Mouse (Mus musculus): ENCODE measurements around the gene Noxred1. TPM values are rescaled to one million over a fixed set of nuclear protein-coding genes. Genes with fewer than 3 reads are reported as not detected.

Noxred1 gene
- total and polyA plus RNA-seq, 3 experiments, result 0.17 to 0.19 TPM; not detected in 1

DNA sequence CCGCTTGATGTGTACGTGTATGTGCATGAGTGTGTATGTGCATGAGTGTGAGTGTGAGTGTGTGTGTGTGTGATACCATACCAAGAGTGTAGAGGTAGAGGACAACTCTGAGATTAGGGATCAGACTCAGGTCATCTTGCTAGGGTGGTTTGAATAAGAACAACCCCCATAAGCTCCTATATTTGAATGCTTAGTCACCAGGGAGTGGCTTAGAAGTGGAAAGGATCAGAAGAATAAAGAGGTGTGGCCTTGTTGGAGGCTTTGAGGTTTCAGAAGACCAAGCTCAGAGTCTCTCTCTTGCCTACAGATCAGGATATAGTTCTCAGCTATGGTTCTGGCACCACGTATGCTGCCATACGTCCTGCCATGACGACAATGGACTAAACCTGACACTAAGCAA, 18.1 kb upstream of the Noxred1 start:
- Histone ChIP-seq H3K79me2 (ENCODE audit: control insufficient read depth, insufficient read depth, low read length, poor library complexity) (no peaks in the 10 kb centered on the region), H3K4me1 (ENCODE audit: control insufficient read depth in 1 of 2, insufficient read depth in 2 of 2, low read length in 2 of 2) (no peaks in the 10 kb centered on the region), H3K9ac (ENCODE audit: control insufficient read depth, low read depth, low read length, poor library complexity, severe bottlenecking) (no peak overlapping the region), H3K4me3 (ENCODE audit: control insufficient read depth in 1 of 2, insufficient read depth in 1 of 2, low read depth in 2 of 2, low read length in 2 of 2) (no peak overlapping the region), H3K36me3 (ENCODE audit: control insufficient read depth in 1 of 2, insufficient read depth in 2 of 2, low read length in 2 of 2) (no peaks in the 10 kb centered on the region), H3K27me3 (ENCODE audit: control insufficient read depth in 1 of 2, insufficient read depth in 2 of 2, low read length in 2 of 2) (no peaks in the 10 kb centered on the region), H3K9me3 (replicated peaks; ENCODE audit: insufficient read depth, low read length) (no peaks in the 10 kb centered on the region), H3K27ac (ENCODE audit: control insufficient read depth, low read depth, low read length) (no peak overlapping the region)
- no peak for TF ChIP-seq E2F4 (IDR thresholded peaks at IDR 0.05; ENCODE audit: borderline replicate concordance, low read depth, low read length)
- TF ChIP-seq POLR2AphosphoS2 (IDR thresholded peaks at IDR 0.05; ENCODE audit: low read length), result no peak
- TF ChIP-seq ELF1 (IDR thresholded peaks at IDR 0.05; ENCODE audit: low read depth, low read length), result no peak
- TF ChIP-seq SMC3 (IDR thresholded peaks at IDR 0.05; ENCODE audit: low read depth, low read length), result no peak
- peak; percentile 59 for DNase-seq (ENCODE audit: low read depth, low spot score)

DNA sequence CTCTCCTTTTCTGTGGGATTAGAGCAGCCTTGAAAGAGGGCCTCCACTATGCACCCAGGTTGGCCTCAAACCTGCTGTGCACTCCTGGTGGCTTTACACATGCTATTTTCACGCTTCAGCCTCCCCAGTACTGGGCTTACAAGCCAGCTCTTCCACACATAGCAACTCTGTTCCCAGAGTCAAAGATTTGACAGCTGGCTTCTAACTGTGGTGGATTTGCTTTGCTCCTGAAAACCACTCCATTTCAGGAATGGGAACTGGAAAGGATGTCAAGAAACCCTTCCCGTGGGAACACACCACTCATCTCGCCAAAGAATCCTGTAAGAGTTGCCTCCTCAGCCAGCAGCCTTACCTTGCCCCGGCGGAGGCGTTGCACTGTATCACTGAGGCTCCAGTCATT, 15.3 kb upstream of the Noxred1 start:
- Histone ChIP-seq H3K9me3 (replicated peaks; ENCODE audit: insufficient read depth, low read length) (no peaks in the 10 kb centered on the region), H3K4me3 (ENCODE audit: control insufficient read depth in 1 of 2, insufficient read depth in 1 of 2, low read depth in 2 of 2, low read length in 2 of 2) (no peak overlapping the region), H3K27ac (ENCODE audit: control insufficient read depth, low read depth, low read length) (no peak overlapping the region), H3K36me3 (ENCODE audit: control insufficient read depth in 1 of 2, insufficient read depth in 2 of 2, low read length in 2 of 2) (no peaks in the 10 kb centered on the region), H3K27me3 (ENCODE audit: control insufficient read depth in 1 of 2, insufficient read depth in 2 of 2, low read length in 2 of 2) (no peaks in the 10 kb centered on the region), H3K79me2 (ENCODE audit: control insufficient read depth, insufficient read depth, low read length, poor library complexity) (no peaks in the 10 kb centered on the region), H3K4me1 (ENCODE audit: control insufficient read depth in 1 of 2, insufficient read depth in 2 of 2, low read length in 2 of 2) (no peaks in the 10 kb centered on the region), H3K9ac (ENCODE audit: control insufficient read depth, low read depth, low read length, poor library complexity, severe bottlenecking) (no peak overlapping the region)
- TF ChIP-seq CHD2 (IDR thresholded peaks at IDR 0.05; ENCODE audit: low read length), result no peak
- TF ChIP-seq RCOR1 (IDR thresholded peaks at IDR 0.05; ENCODE audit: low read depth, low read length), result no peak
- no peak for TF ChIP-seq KAT2A (conservative IDR thresholded peaks at IDR 0.05; ENCODE audit: low read depth, low read length)
- no peak for TF ChIP-seq MAZ (IDR thresholded peaks at IDR 0.05; ENCODE audit: low read depth, low read length)
- no peak for TF ChIP-seq NELFE (IDR thresholded peaks at IDR 0.05; ENCODE audit: low read depth, low read length)
- TF ChIP-seq TAL1 (IDR thresholded peaks at IDR 0.05; ENCODE audit: low read length), result no peak
- TF ChIP-seq ZC3H11A (IDR thresholded peaks at IDR 0.05; ENCODE audit: low read depth, low read length), result no peak
- no peak for TF ChIP-seq TBP (IDR thresholded peaks at IDR 0.05; ENCODE audit: low read depth, low read length)
- no peak for TF ChIP-seq ZKSCAN1 (IDR thresholded peaks at IDR 0.05; ENCODE audit: low read depth, low read length)
- no peak for TF ChIP-seq MYC (IDR thresholded peaks at IDR 0.05; ENCODE audit: low read depth, low read length)
- DNase-seq (ENCODE audit: low read depth, low spot score), result no peak

DNA sequence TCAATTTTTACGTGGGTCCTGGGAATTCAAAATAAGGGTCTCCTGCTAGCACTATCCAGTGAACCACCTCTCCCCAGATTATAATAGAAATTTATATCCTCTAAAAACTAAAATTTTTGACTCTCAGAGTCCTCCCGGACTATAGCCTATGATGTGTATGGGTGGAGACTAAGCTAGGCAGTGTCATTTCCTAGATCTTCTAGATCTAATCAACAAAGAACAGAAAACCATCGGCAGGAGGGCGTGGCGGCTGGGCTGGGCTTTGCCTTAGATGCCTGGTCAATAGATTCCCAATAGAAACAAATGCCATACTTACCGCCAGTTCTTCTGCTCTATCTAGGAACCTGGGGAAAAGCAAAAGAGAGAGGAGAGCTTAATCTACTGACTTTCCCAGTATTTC, 11.6 kb upstream of the Noxred1 start:
- H3K27me3 ChIP-seq (ENCODE audit: control insufficient read depth in 1 of 2, insufficient read depth in 2 of 2, low read length in 2 of 2), result no peaks in the 10 kb centered on the region
- no peaks in the 10 kb centered on the region for H3K9me3 ChIP-seq (replicated peaks; ENCODE audit: insufficient read depth, low read length)
- H3K9ac ChIP-seq (ENCODE audit: control insufficient read depth, low read depth, low read length, poor library complexity, severe bottlenecking), result no peak overlapping the region
- TF ChIP-seq ZKSCAN1 (IDR thresholded peaks at IDR 0.05; ENCODE audit: low read depth, low read length) (no peak), ETS1 (IDR thresholded peaks at IDR 0.05; ENCODE audit: low read depth, low read length) (no peak), POLR2A (IDR thresholded peaks at IDR 0.05; ENCODE audit: control insufficient read depth in 1 of 2, insufficient read depth in 1 of 2, low read depth in 1 of 2, low read length in 2 of 2, poor library complexity in 1 of 2) (no peak), SMC3 (IDR thresholded peaks at IDR 0.05; ENCODE audit: low read depth, low read length) (no peak), TAL1 (IDR thresholded peaks at IDR 0.05; ENCODE audit: low read length) (no peak)
- no peak overlapping the region for H3K27ac ChIP-seq (ENCODE audit: control insufficient read depth, low read depth, low read length)
- H3K36me3 ChIP-seq (ENCODE audit: control insufficient read depth in 1 of 2, insufficient read depth in 2 of 2, low read length in 2 of 2), result no peaks in the 10 kb centered on the region
- no peaks in the 10 kb centered on the region for H3K4me1 ChIP-seq (ENCODE audit: control insufficient read depth in 1 of 2, insufficient read depth in 2 of 2, low read length in 2 of 2)
- no peak for DNase-seq (ENCODE audit: low read depth, low spot score)
- H3K4me3 ChIP-seq (ENCODE audit: control insufficient read depth in 1 of 2, insufficient read depth in 1 of 2, low read depth in 2 of 2, low read length in 2 of 2), result no peak overlapping the region
- H3K79me2 ChIP-seq (ENCODE audit: control insufficient read depth, insufficient read depth, low read length, poor library complexity), result no peaks in the 10 kb centered on the region
